In the genomic region with DNA sequence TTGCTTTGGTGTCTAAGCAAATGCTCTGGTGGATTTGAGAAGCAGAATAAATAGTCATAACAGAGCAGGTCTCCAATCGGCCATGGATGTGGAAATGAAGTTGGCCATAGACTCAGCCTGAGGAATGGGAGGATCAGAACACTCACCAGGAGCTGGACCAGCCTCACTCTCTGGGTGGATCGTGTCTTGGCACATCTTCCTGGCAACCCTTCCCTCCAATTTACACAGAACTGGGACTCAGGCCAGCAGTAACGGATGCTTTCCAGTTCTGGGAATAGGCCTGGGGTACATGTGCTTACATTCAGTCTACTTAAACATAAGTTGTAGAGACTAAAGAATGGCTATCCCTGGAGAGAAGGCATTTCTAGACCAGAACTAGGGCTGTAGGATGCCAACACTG, we compare ENCODE assay signal across 13 mouse cellular contexts.
A peak's percentile ranks its signal among the peaks of the same experiment; 100 is the strongest.
DNase-seq lines count a peak whose midpoint lies in the region; ATAC-seq and TF ChIP-seq lines count a peak whose summit lies in the region.
"Had no signal": no experiment of that assay in that cellular context is flagged by ENCODE, and none has a peak within 500 bp of the region (broad histone marks: within the 10 kb centered on the region; RNA-seq: fewer than 3 reads in every experiment).

No protein-coding gene starts in this region.

- peaks cover 10% of the 10 kb centered on the region for H3K4me1 ChIP-seq in forebrain, embryonic 15.5 days
- no peaks in the 10 kb centered on the region for H3K4me1 ChIP-seq in forebrain, embryonic 12.5 days
- H3K4me1 ChIP-seq in lung, embryonic 15.5 days: no peaks in the 10 kb centered on the region
- no peaks in the 10 kb centered on the region for H3K4me1 ChIP-seq in lung, adult 2 months (ENCODE audit: control insufficient read depth, insufficient read depth, low read length)
- 0 out of 2 replicates have a peak, but pooled peaks cover 2% of the 10 kb centered on the region for H3K4me1 ChIP-seq in forebrain, embryonic 16.5 days (replicated peaks; ENCODE audit: control insufficient read depth, insufficient read depth, low read length)
- 0 out of 2 replicates have a peak, but pooled peaks cover 2% of the 10 kb centered on the region for H3K4me1 ChIP-seq in kidney, embryonic 14.5 days (ENCODE audit: control insufficient read depth, insufficient read depth, low read length)
- H3K4me1 ChIP-seq: neural tube, embryonic 13.5 days; stomach, embryonic 15.5 days had no signal

- no peak overlapping the region for H3K27ac ChIP-seq in forebrain, embryonic 15.5 days (replicated peaks)
- no peak overlapping the region for H3K27ac ChIP-seq in forebrain, embryonic 12.5 days
- H3K27ac ChIP-seq in lung, embryonic 15.5 days: no peak overlapping the region
- H3K27ac ChIP-seq in forebrain, embryonic 16.5 days (ENCODE audit: low read length): no peak overlapping the region
- H3K27ac ChIP-seq in kidney, embryonic 14.5 days (ENCODE audit: low read depth, low read length): no peak overlapping the region
- H3K27ac ChIP-seq: neural tube, embryonic 13.5 days; stomach, embryonic 15.5 days had no signal

- no peaks in the 10 kb centered on the region for H3K27me3 ChIP-seq in forebrain, embryonic 15.5 days
- H3K27me3 ChIP-seq in forebrain, embryonic 12.5 days: peaks cover 7% of the 10 kb centered on the region; the same call in 1 of the 2 replicates
- H3K27me3 ChIP-seq in lung, embryonic 15.5 days: no peaks in the 10 kb centered on the region
- H3K27me3 ChIP-seq in forebrain, embryonic 16.5 days (replicated peaks; ENCODE audit: control insufficient read depth, insufficient read depth, low read length): no peaks in the 10 kb centered on the region
- H3K27me3 ChIP-seq in kidney, embryonic 14.5 days (ENCODE audit: control insufficient read depth, insufficient read depth, low read length): no peaks in the 10 kb centered on the region
- H3K27me3 ChIP-seq: neural tube, embryonic 13.5 days; stomach, embryonic 15.5 days had no signal

- WGBS in forebrain, embryonic 15.5 days: 42% methylated on average over 3 of the region's 3 CpGs
- 80% methylated on average over 3 of the region's 3 CpGs for WGBS in forebrain, embryonic 12.5 days
- WGBS in lung, embryonic 15.5 days: 46% methylated on average over 3 of the region's 3 CpGs
- 34% methylated on average over 3 of the region's 3 CpGs for WGBS in lung, adult 2 months
- WGBS in forebrain, embryonic 16.5 days: 35% methylated on average over 3 of the region's 3 CpGs
- 83% methylated on average over 3 of the region's 3 CpGs for WGBS in kidney, embryonic 14.5 days

- H3K9me3 ChIP-seq in forebrain, embryonic 15.5 days: no peaks in the 10 kb centered on the region
- H3K9me3 ChIP-seq in forebrain, embryonic 12.5 days: no peaks in the 10 kb centered on the region
- H3K9me3 ChIP-seq in lung, embryonic 15.5 days: no peaks in the 10 kb centered on the region
- no peaks in the 10 kb centered on the region for H3K9me3 ChIP-seq in forebrain, embryonic 16.5 days (ENCODE audit: control insufficient read depth, low read length)
- H3K9me3 ChIP-seq in kidney, embryonic 14.5 days (ENCODE audit: control insufficient read depth, low read length): no peaks in the 10 kb centered on the region
- H3K9me3 ChIP-seq: neural tube, embryonic 13.5 days; stomach, embryonic 15.5 days had no signal

- no peak for DNase-seq in lung, adult 2 months
- peak; percentile 43 for DNase-seq in right cerebral cortex, adult 18-20 months
- no peak for DNase-seq in kidney, postnatal 10 days
- DNase-seq: embryo, embryonic 11 days; kidney, postnatal 36 days had no signal

- TF ChIP-seq CTCF in lung, adult 2 months (IDR thresholded peaks at IDR 0.05; ENCODE audit: insufficient read depth, low read length): no peak

- no peak overlapping the region for H3K4me2 ChIP-seq in forebrain, embryonic 15.5 days (replicated peaks)
- H3K4me2 ChIP-seq in forebrain, embryonic 12.5 days: no peak overlapping the region
- no peak overlapping the region for H3K4me2 ChIP-seq in lung, embryonic 15.5 days
- no peak overlapping the region for H3K4me2 ChIP-seq in forebrain, embryonic 16.5 days (ENCODE audit: low read length)
- no peak overlapping the region for H3K4me2 ChIP-seq in kidney, embryonic 14.5 days (replicated peaks; ENCODE audit: low read depth, low read length)
- H3K4me2 ChIP-seq: neural tube, embryonic 13.5 days; stomach, embryonic 15.5 days had no signal

- no peak for TF ChIP-seq POLR2A in lung, adult 2 months (IDR thresholded peaks at IDR 0.05; ENCODE audit: borderline replicate concordance, extremely low read depth, low read depth, low read length)

- no peaks in the 10 kb centered on the region for H3K36me3 ChIP-seq in forebrain, embryonic 15.5 days
- H3K36me3 ChIP-seq in forebrain, embryonic 12.5 days (replicated peaks): no peaks in the 10 kb centered on the region
- no peaks in the 10 kb centered on the region for H3K36me3 ChIP-seq in lung, embryonic 15.5 days
- no peaks in the 10 kb centered on the region for H3K36me3 ChIP-seq in forebrain, embryonic 16.5 days (ENCODE audit: control insufficient read depth, insufficient read depth)
- no peaks in the 10 kb centered on the region for H3K36me3 ChIP-seq in kidney, embryonic 14.5 days (ENCODE audit: control insufficient read depth, insufficient read depth, low read length)
- H3K36me3 ChIP-seq: neural tube, embryonic 13.5 days; stomach, embryonic 15.5 days had no signal

- no peak overlapping the region for H3K9ac ChIP-seq in forebrain, embryonic 15.5 days (replicated peaks)
- no peak overlapping the region for H3K9ac ChIP-seq in forebrain, embryonic 12.5 days
- H3K9ac ChIP-seq in lung, embryonic 15.5 days: no peak overlapping the region
- no peak overlapping the region for H3K9ac ChIP-seq in forebrain, embryonic 16.5 days (replicated peaks; ENCODE audit: low read depth, low read length)
- no peak overlapping the region for H3K9ac ChIP-seq in kidney, embryonic 14.5 days (ENCODE audit: low read depth, low read length)
- H3K9ac ChIP-seq: neural tube, embryonic 13.5 days; stomach, embryonic 15.5 days had no signal

- ATAC-seq in forebrain, embryonic 15.5 days (replicated peaks): peak; percentile 73
- ATAC-seq in forebrain, embryonic 12.5 days (ENCODE audit: low FRiP score): no peak
- 0 out of 2 replicates have a peak, but pooled peaks have one; percentile 23 for ATAC-seq in lung, embryonic 15.5 days (ENCODE audit: borderline replicate concordance, extremely low read depth, low FRiP score, low TSS enrichment)
- peak; percentile 85 for ATAC-seq in forebrain, embryonic 16.5 days
- ATAC-seq in kidney, embryonic 14.5 days (ENCODE audit: low FRiP score, low TSS enrichment): no peak
- ATAC-seq: CD4-positive, CD25-positive, alpha-beta regulatory T cell, adult 4 months had no signal

- no peak overlapping the region for H3K4me3 ChIP-seq in forebrain, embryonic 15.5 days
- H3K4me3 ChIP-seq in forebrain, embryonic 12.5 days (replicated peaks): no peak overlapping the region
- H3K4me3 ChIP-seq in lung, embryonic 15.5 days: no peak overlapping the region
- no peak overlapping the region for H3K4me3 ChIP-seq in lung, adult 2 months (replicated peaks; ENCODE audit: extremely low read depth, low read depth, low read length)
- H3K4me3 ChIP-seq in forebrain, embryonic 16.5 days (replicated peaks; ENCODE audit: low read length): no peak overlapping the region
- no peak overlapping the region for H3K4me3 ChIP-seq in kidney, embryonic 14.5 days (ENCODE audit: low read length)
- H3K4me3 ChIP-seq: neural tube, embryonic 13.5 days; stomach, embryonic 15.5 days had no signal

Comparison
In these comparisons a context has a peak if more than half of its experiments do, and no peak if none do; other contexts are left out.
1. ATAC-seq: peak in forebrain, embryonic 15.5 days (single experiment), lung, embryonic 15.5 days (single experiment) and forebrain, embryonic 16.5 days (single experiment); none in forebrain, embryonic 12.5 days (single experiment) and kidney, embryonic 14.5 days (single experiment).